Mouse (Mus musculus): ENCODE results near the gene Twnk. TPM values are rescaled to one million over a fixed set of nuclear protein-coding genes. Genes with fewer than 3 reads are reported as not detected.

The Twnk gene
- polyA plus RNA-seq, 1 experiment from 2014 or later = 20.2 TPM

GRCm38 (mm10) chr19:45044389-45044927 is 39.0 kb downstream of the Twnk start:
- ATAC-seq (ENCODE audit: insufficient number of reproducible peaks, low FRiP score, low TSS enrichment, low read depth) = no peak
- no peak overlapping the region for H3K27ac ChIP-seq (replicated peaks)
- WGBS = 62% methylated on average over 11 of the region's 11 CpGs
- H3K4me1 ChIP-seq = peaks cover 29% of the 10 kb centered on the region
- H3K9me3 ChIP-seq (replicated peaks) = no peaks in the 10 kb centered on the region
- no peak overlapping the region for H3K4me2 ChIP-seq (replicated peaks)
- peaks cover 24% of the 10 kb centered on the region for H3K27me3 ChIP-seq
- no peak overlapping the region for H3K4me3 ChIP-seq (replicated peaks)
- no peak overlapping the region for H3K9ac ChIP-seq
- no peaks in the 10 kb centered on the region for H3K36me3 ChIP-seq

GRCm38 (mm10) chr19:45045236-45045635 is 39.8 kb downstream of the Twnk start:
- Histone ChIP-seq H3K4me1 (peaks cover 31% of the 10 kb centered on the region), H3K4me2 (replicated peaks) (no peak overlapping the region), H3K9ac (no peak overlapping the region), H3K9me3 (replicated peaks) (no peaks in the 10 kb centered on the region), H3K27ac (replicated peaks) (no peak overlapping the region), H3K4me3 (replicated peaks) (no peak overlapping the region), H3K27me3 (peaks cover 19% of the 10 kb centered on the region), H3K36me3 (no peaks in the 10 kb centered on the region)
- 32% methylated on average over 15 of the region's 15 CpGs for WGBS
- no peak for ATAC-seq (ENCODE audit: insufficient number of reproducible peaks, low FRiP score, low TSS enrichment, low read depth)

GRCm38 (mm10) chr19:45045651-45046050 is 40.2 kb downstream of the Twnk start, which contains the start of gene Pdzd7:
TSS of gene Pdzd7 (minus strand) at chr19:45045717.
- Histone ChIP-seq H3K4me1 (peaks cover 31% of the 10 kb centered on the region), H3K27ac (replicated peaks) (no peak within 1 kb of the TSS), H3K4me2 (replicated peaks) (peak within 1 kb of the TSS; percentile 91), H3K27me3 (peaks cover 15% of the 10 kb centered on the region), H3K36me3 (no peaks in the 10 kb centered on the region), H3K9me3 (replicated peaks) (no peaks in the 10 kb centered on the region), H3K4me3 (replicated peaks) (peak within 1 kb of the TSS; percentile 61), H3K9ac (no peak within 1 kb of the TSS)
- no peak for ATAC-seq (ENCODE audit: insufficient number of reproducible peaks, low FRiP score, low TSS enrichment, low read depth)
- WGBS = 74% methylated on average over 5 of the region's 5 CpGs

- 2% methylated on average over 34 of the region's 34 CpGs for WGBS
- Histone ChIP-seq H3K9ac (0 out of 2 replicates have a peak overlapping the region, but pooled peaks have one; percentile 29), H3K36me3 (peaks cover 5% of the 10 kb centered on the region), H3K4me3 (replicated peaks) (peak overlapping the region; percentile 61), H3K27ac (replicated peaks) (peak overlapping the region; percentile 97), H3K4me1 (peaks cover 31% of the 10 kb centered on the region), H3K4me2 (replicated peaks) (peak overlapping the region; percentile 91), H3K9me3 (replicated peaks) (no peaks in the 10 kb centered on the region), H3K27me3 (peaks cover 15% of the 10 kb centered on the region)
- ATAC-seq (ENCODE audit: insufficient number of reproducible peaks, low FRiP score, low TSS enrichment, low read depth) = peak; percentile 35; the same call in 1 of the 2 replicates
These were observed 41.3 kb downstream of the Twnk start for GRCm38 (mm10) chr19:45046523-45047321.

- no peaks in the 10 kb centered on the region for H3K9me3 ChIP-seq (replicated peaks)
- H3K27me3 ChIP-seq = peaks cover 15% of the 10 kb centered on the region
- peak within 1 kb of the TSS; percentile 91 for H3K4me2 ChIP-seq (replicated peaks)
- WGBS = under 1% methylated on average over 26 of the region's 26 CpGs
- peak within 1 kb of the TSS; percentile 29 for H3K9ac ChIP-seq
- peak; percentile 77 for ATAC-seq (ENCODE audit: insufficient number of reproducible peaks, low FRiP score, low TSS enrichment, low read depth)
- peaks cover 31% of the 10 kb centered on the region for H3K4me1 ChIP-seq
- H3K4me3 ChIP-seq (replicated peaks) = peak within 1 kb of the TSS; percentile 61
- peak within 1 kb of the TSS; percentile 97 for H3K27ac ChIP-seq (replicated peaks)
- peaks cover 12% of the 10 kb centered on the region for H3K36me3 ChIP-seq
These were observed 42.0 kb downstream of the Twnk start, which contains the start of gene Sfxn3 for GRCm38 (mm10) chr19:45047417-45047934. TSS of gene Sfxn3 (plus strand) at chr19:45047503.

GRCm38 (mm10) chr19:45047935-45048643 is 42.6 kb downstream of the Twnk start:
- Histone ChIP-seq H3K4me1 (peaks cover 31% of the 10 kb centered on the region), H3K27ac (replicated peaks) (peak overlapping the region; percentile 97), H3K9ac (peak overlapping the region; percentile 29), H3K4me2 (replicated peaks) (peak overlapping the region; percentile 91), H3K36me3 (peaks cover 18% of the 10 kb centered on the region), H3K9me3 (replicated peaks) (no peaks in the 10 kb centered on the region), H3K27me3 (peaks cover 15% of the 10 kb centered on the region; the same call in 1 of the 2 replicates), H3K4me3 (replicated peaks) (peak overlapping the region; percentile 61)
- WGBS = 13% methylated on average over 11 of the region's 11 CpGs
- peak; percentile 67 for ATAC-seq (ENCODE audit: insufficient number of reproducible peaks, low FRiP score, low TSS enrichment, low read depth)

- Histone ChIP-seq H3K9ac (peak overlapping the region; percentile 29; the same call in 1 of the 2 replicates), H3K27me3 (peaks cover 12% of the 10 kb centered on the region; the same call in 1 of the 2 replicates), H3K9me3 (replicated peaks) (no peaks in the 10 kb centered on the region), H3K27ac (replicated peaks) (peak overlapping the region; percentile 97), H3K36me3 (peaks cover 25% of the 10 kb centered on the region), H3K4me2 (replicated peaks) (peak overlapping the region; percentile 91), H3K4me1 (peaks cover 31% of the 10 kb centered on the region), H3K4me3 (replicated peaks) (peak overlapping the region; percentile 61)
- no peak for ATAC-seq (ENCODE audit: insufficient number of reproducible peaks, low FRiP score, low TSS enrichment, low read depth)
- 74% methylated on average over 12 of the region's 12 CpGs for WGBS
These were observed 43.3 kb downstream of the Twnk start for GRCm38 (mm10) chr19:45048644-45049365.

GRCm38 (mm10) chr19:45049523-45049922 is 44.1 kb downstream of the Twnk start:
- Histone ChIP-seq H3K27me3 (peaks cover 11% of the 10 kb centered on the region; the same call in 1 of the 2 replicates), H3K27ac (replicated peaks) (no peak overlapping the region), H3K36me3 (peaks cover 25% of the 10 kb centered on the region), H3K4me1 (peaks cover 37% of the 10 kb centered on the region), H3K9me3 (replicated peaks) (no peaks in the 10 kb centered on the region), H3K4me2 (replicated peaks) (no peak overlapping the region), H3K4me3 (replicated peaks) (no peak overlapping the region), H3K9ac (no peak overlapping the region)
- ATAC-seq (ENCODE audit: insufficient number of reproducible peaks, low FRiP score, low TSS enrichment, low read depth) = no peak
- 69% methylated on average over 9 of the region's 9 CpGs for WGBS

GRCm38 (mm10) chr19:45053451-45053850 is 48.0 kb downstream of the Twnk start:
- no peak for ATAC-seq (ENCODE audit: insufficient number of reproducible peaks, low FRiP score, low TSS enrichment, low read depth)
- no peak overlapping the region for H3K4me2 ChIP-seq (replicated peaks)
- H3K9me3 ChIP-seq (replicated peaks) = no peaks in the 10 kb centered on the region
- no peak overlapping the region for H3K4me3 ChIP-seq (replicated peaks)
- H3K9ac ChIP-seq = no peak overlapping the region
- WGBS = 93% methylated on average over 8 of the region's 8 CpGs
- peaks cover 30% of the 10 kb centered on the region for H3K36me3 ChIP-seq
- no peak overlapping the region for H3K27ac ChIP-seq (replicated peaks)
- H3K4me1 ChIP-seq = peaks cover 40% of the 10 kb centered on the region
- H3K27me3 ChIP-seq = no peaks in the 10 kb centered on the region

GRCm38 (mm10) chr19:45054892-45055690 is 49.6 kb downstream of the Twnk start:
- peaks cover 36% of the 10 kb centered on the region for H3K4me1 ChIP-seq
- H3K4me2 ChIP-seq (replicated peaks) = no peak overlapping the region
- no peak for ATAC-seq (ENCODE audit: insufficient number of reproducible peaks, low FRiP score, low TSS enrichment, low read depth)
- H3K36me3 ChIP-seq = peaks cover 30% of the 10 kb centered on the region
- 71% methylated on average over 6 of the region's 6 CpGs for WGBS
- H3K27ac ChIP-seq (replicated peaks) = peak overlapping the region; percentile 65
- no peaks in the 10 kb centered on the region for H3K27me3 ChIP-seq
- no peak overlapping the region for H3K9ac ChIP-seq
- H3K9me3 ChIP-seq (replicated peaks) = no peaks in the 10 kb centered on the region
- H3K4me3 ChIP-seq (replicated peaks) = no peak overlapping the region

Data from embryonic facial prominence, embryonic 15.5 days (tissue).